Mouse (Mus musculus) small intestine, adult 2 months (tissue): Measurements from ENCODE around the gene Plekho1.

ENCODE experiments used
- CTCF ChIP-seq: fragments of 200-500 bp; IDR thresholded peaks from 2 replicates; pipeline ENCODE4 v1.5.1; 2012; ENCODE audit warnings: low read depth, mild to moderate bottlenecking, control low read depth, inconsistent platforms, low read length, moderate library complexity, mixed read lengths; ENCODE audit not compliant: insufficient replicate concordance, insufficient read length; ENCODE audit errors: extremely low read depth
- POLR2A ChIP-seq: fragments of 200-500 bp; IDR thresholded peaks from 2 replicates; pipeline ENCODE4 v1.6.1; 2012; ENCODE audit warnings: low read depth, mild to moderate bottlenecking, control low read depth, inconsistent platforms, low read length, moderate library complexity

- TF ChIP-seq CTCF: no peak
- TF ChIP-seq POLR2A: no peak
Measured at GRCm38 (mm10) chr3:95997203-95997721, 1.5 kb upstream of the Plekho1 start.
